Mouse (Mus musculus) heart, adult 2 months (tissue): ENCODE results near the gene Hexim2. TPM values are rescaled to one million over a fixed set of nuclear protein-coding genes. Genes with fewer than 3 reads are reported as not detected.

Source experiments
- DNase-seq, 2 experiments: peaks; one replicate each; pipeline ENCODE4 v3.0.0; 2021
- H3K27ac ChIP-seq: fragments of 200-600 bp; 2 replicates; pipeline ENCODE4 v1.8.1; 2022
- H3K27me3 ChIP-seq: fragments of 200-500 bp; 2 replicates; pipeline ENCODE4 v1.6.1; 2012; ENCODE audit warnings: mild to moderate bottlenecking, low read length, inconsistent platforms, mixed read lengths; ENCODE audit not compliant: control insufficient read depth, insufficient read depth
- H3K36me3 ChIP-seq: fragments of 200-500 bp; 2 replicates; pipeline ENCODE4 v1.6.1; 2012; ENCODE audit warnings: low read length, inconsistent platforms; ENCODE audit not compliant: control insufficient read depth, insufficient read depth
- H3K4me1 ChIP-seq: fragments of 200-500 bp; 2 replicates; pipeline ENCODE4 v1.6.1; 2011; ENCODE audit warnings: low read length; ENCODE audit not compliant: control insufficient read depth, insufficient read depth
- H3K4me3 ChIP-seq: fragments of 200-600 bp; 2 replicates; pipeline ENCODE4 v1.8.1; 2022
- H3K79me2 ChIP-seq: fragments of 200-500 bp; replicated peaks from 2 replicates; pipeline ENCODE4 v1.6.1; 2012; ENCODE audit warnings: mild to moderate bottlenecking, inconsistent platforms, low read length, moderate library complexity, mixed read lengths; ENCODE audit not compliant: control insufficient read depth, insufficient read depth
- H3K9ac ChIP-seq: fragments of 200-500 bp; 2 replicates; pipeline ENCODE4 v1.6.1; 2012; ENCODE audit warnings: low read depth, mild to moderate bottlenecking, control low read depth, inconsistent platforms, low read length, mixed read lengths
- CTCF ChIP-seq: fragments of 200-600 bp; IDR thresholded peaks from 2 replicates; pipeline ENCODE4 v1.8.1; 2022; ENCODE audit warnings: antibody characterized with exemption, mild to moderate bottlenecking, moderate library complexity
- EP300 ChIP-seq: fragments of 200-500 bp; IDR thresholded peaks from 2 replicates; pipeline ENCODE4 v1.6.1; 2011; ENCODE audit warnings: low read depth, low read length, control low read depth; ENCODE audit not compliant: insufficient read depth
- POLR2A ChIP-seq: fragments of 200-500 bp; IDR thresholded peaks from 2 replicates; pipeline ENCODE4 v1.6.1; 2011; ENCODE audit warnings: mild to moderate bottlenecking, low read depth, low read length, control low read depth; ENCODE audit not compliant: insufficient read depth
- WGBS: fragments of 180-500 bp; shearing (Covaris S2); methylation state at CpG from one replicate; pipeline ENCODE4 v1.1.7; 2018; 5-methylcytosine and 5-hydroxymethylcytosine counted together
- intact Hi-C: fragments of 180-260 bp; cut with DNase I; formaldehyde crosslinking; loops from one replicate; pipeline ENCODE4 v1.15.1; 2025
- polyA plus RNA-seq: library from polyadenylated mRNA; depleted of rRNA; stranded (reverse); fragments of >200 nt; gene quantifications from 2 replicates; pipeline ENCODE4 v1.2.3, GENCODE M21; 2012
- total RNA-seq, 2 experiments: library from RNA; stranded (reverse); gene quantifications; 2 replicates each; pipeline ENCODE4 v1.2.3; 2021

The Hexim2 gene
- total and polyA plus RNA-seq, 3 experiments = 1.3 to 2.6 (median 1.9) TPM

DNA sequence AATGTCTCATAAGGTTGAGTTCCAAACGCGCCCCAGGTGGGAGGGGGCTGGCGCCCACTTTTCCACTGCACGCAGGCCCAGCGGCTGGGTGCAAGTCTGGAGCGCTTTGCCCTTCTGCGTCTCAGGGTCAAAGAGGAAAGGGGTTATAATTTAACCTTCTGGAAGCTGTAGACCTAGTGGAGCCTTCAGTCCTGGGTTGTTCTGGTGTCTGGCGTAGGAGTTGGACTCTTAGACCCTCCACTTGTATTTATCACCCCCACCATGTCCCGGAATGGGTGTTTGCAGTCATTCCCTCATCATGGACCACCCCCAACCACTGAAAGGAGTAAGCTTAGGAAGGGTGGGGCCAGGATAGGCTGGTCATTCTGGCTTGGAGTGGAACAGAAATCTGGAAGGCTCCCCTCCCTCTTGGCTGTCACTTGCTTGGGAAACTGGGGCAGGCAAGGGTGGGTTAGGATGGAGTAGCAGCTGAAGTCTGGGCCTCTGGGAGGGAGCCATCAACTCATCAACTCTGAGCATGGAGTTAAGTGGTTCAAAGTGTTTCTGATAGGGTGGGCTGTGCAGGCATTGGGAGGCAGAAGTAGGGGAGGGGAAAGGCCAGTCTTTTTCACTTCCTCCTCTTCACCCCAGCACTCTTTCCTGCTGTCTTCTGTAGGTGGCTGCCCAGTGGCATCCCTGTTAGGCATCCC, 39.6 kb downstream of the Hexim2 start:
- intact Hi-C loops = no loop called here
- H3K79me2 ChIP-seq = peaks cover 4% of the 10 kb centered on the region; the same call in 1 of the 2 replicates
- H3K4me1 ChIP-seq = peaks cover 16% of the 10 kb centered on the region
- WGBS = 49% methylated on average over 9 of the region's 9 CpGs
- peak overlapping the region; percentile 78 for H3K27ac ChIP-seq
- TF ChIP-seq EP300 = no peak
- no peak; the same call in none of the 2 replicates for TF ChIP-seq POLR2A
- TF ChIP-seq CTCF = no peak
- H3K4me3 ChIP-seq = peak overlapping the region; percentile 84
- peak overlapping the region; percentile 97 for H3K9ac ChIP-seq
- no peaks in the 10 kb centered on the region for H3K36me3 ChIP-seq
- DNase-seq = peak; percentile 62 to 64
- H3K27me3 ChIP-seq = no peaks in the 10 kb centered on the region

DNA sequence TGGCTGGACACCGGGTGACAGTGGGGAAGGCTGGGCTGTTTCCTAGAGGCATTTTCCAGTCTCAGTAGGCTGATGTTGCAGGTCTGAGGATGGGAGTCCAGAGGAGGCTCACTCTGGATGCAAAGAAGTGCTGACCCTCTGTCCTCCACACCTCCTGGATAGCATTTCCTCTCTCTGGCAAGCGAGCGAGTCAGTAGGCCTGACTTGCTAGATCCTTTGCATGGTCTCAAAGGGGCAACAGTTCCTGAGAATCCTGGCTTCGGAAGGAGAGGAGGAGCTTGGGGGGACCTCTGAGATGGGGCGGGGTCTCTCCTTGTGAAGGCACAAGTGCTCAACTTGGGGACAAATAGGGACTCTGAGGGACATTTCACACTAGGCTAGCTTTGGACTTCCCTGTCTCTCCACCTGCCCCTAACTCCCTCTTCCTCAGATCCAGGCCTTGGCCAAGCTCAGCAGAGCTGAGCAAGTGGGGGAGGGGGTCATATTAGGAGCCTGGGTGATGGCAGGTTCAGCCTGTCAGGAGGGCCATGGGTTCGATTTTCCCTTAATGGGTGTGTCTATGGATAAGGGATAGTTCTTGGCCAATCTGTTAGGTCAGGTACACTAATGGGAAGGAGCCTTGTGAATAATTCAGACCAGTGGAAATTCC, 40.3 kb downstream of the Hexim2 start:
- Histone ChIP-seq H3K27me3 (no peaks in the 10 kb centered on the region), H3K9ac (peak overlapping the region; percentile 97; the same call in 1 of the 2 replicates), H3K4me1 (peaks cover 21% of the 10 kb centered on the region), H3K36me3 (no peaks in the 10 kb centered on the region), H3K79me2 (peaks cover 4% of the 10 kb centered on the region), H3K4me3 (peak overlapping the region; percentile 84), H3K27ac (peak overlapping the region; percentile 39)
- DNase-seq = no peak
- intact Hi-C loops = no loop called here
- 60% methylated on average over 6 of the region's 6 CpGs for WGBS
- TF ChIP-seq CTCF (no peak), POLR2A (no peak), EP300 (no peak)

GRCm38 (mm10) chr11:103173041-103173770, 41.0 kb downstream of the Hexim2 start:
- no peaks in the 10 kb centered on the region for H3K27me3 ChIP-seq
- 77% methylated on average over 7 of the region's 7 CpGs for WGBS
- H3K36me3 ChIP-seq = no peaks in the 10 kb centered on the region
- TF ChIP-seq POLR2A = no peak
- no peak for TF ChIP-seq EP300
- TF ChIP-seq CTCF = no peak
- peaks cover 23% of the 10 kb centered on the region for H3K4me1 ChIP-seq
- DNase-seq = no peak
- H3K79me2 ChIP-seq = peaks cover 4% of the 10 kb centered on the region
- peak overlapping the region; percentile 39 for H3K27ac ChIP-seq
- no peak overlapping the region for H3K4me3 ChIP-seq
- intact Hi-C loops = no loop called here
- no peak overlapping the region for H3K9ac ChIP-seq

DNA sequence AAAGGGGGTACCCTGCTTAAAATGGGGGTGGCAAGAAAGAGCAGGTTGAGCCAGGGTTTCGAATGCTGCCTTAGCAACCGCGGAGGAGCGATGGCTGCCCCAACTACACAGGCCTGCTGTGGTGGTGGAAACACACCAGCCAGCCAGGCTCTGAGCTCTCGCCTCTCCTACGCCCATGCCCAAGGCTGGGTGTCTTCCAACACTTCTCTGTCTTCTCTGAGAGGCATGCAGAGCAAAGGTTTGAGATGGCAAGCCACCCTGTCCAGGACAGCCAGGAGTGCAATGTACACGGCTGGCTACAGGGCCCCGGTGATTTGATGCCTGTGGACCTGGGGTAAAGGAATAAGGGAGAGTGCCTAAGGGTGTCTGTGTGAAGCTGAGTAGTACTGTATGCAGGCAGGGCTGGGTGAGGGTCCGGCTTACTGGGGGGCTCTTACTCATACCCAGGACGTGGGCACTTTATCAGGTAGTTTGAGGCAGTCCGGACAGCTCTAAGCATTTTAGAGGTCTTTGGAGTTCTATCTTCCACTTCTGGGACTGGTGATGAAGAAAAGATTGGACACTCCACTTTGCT, 41.6 kb downstream of the Hexim2 start:
- intact Hi-C loops = no loop called here
- H3K27me3 ChIP-seq = no peaks in the 10 kb centered on the region
- H3K4me1 ChIP-seq = peaks cover 23% of the 10 kb centered on the region
- DNase-seq = no peak
- no peaks in the 10 kb centered on the region for H3K36me3 ChIP-seq
- WGBS = 94% methylated on average over 11 of the region's 11 CpGs
- TF ChIP-seq POLR2A (no peak), EP300 (no peak), CTCF (no peak)
- peak overlapping the region; percentile 1; the same call in 1 of the 2 replicates for H3K27ac ChIP-seq
- no peak overlapping the region for H3K9ac ChIP-seq
- H3K4me3 ChIP-seq = no peak overlapping the region
- peaks cover 4% of the 10 kb centered on the region for H3K79me2 ChIP-seq

GRCm38 (mm10) chr11:103174411-103174832, 42.2 kb downstream of the Hexim2 start:
- TF ChIP-seq EP300 (no peak), POLR2A (no peak), CTCF (no peak)
- intact Hi-C loops = no loop called here
- no peaks in the 10 kb centered on the region for H3K27me3 ChIP-seq
- H3K4me1 ChIP-seq = peaks cover 23% of the 10 kb centered on the region
- no peak overlapping the region for H3K9ac ChIP-seq
- H3K79me2 ChIP-seq = peaks cover 4% of the 10 kb centered on the region
- peak; percentile 22 to 34 for DNase-seq
- no peak overlapping the region; the same call in 1 of the 2 replicates for H3K4me3 ChIP-seq
- H3K27ac ChIP-seq = peak overlapping the region; percentile 75
- 63% methylated on average over 5 of the region's 5 CpGs for WGBS
- H3K36me3 ChIP-seq = no peaks in the 10 kb centered on the region
